Mouse (Mus musculus): ENCODE data around the gene Pgam2.

GRCm38 (mm10) chr11:5840346-5840745 is 36.8 kb upstream of the Pgam2 start:
- TF ChIP-seq POLR2A (IDR thresholded peaks at IDR 0.05; ENCODE audit: control insufficient read depth, extremely low read depth, insufficient read depth, low read length, poor library complexity): no peak
- no peak for TF ChIP-seq CTCF (IDR thresholded peaks at IDR 0.05; ENCODE audit: borderline replicate concordance, control insufficient read depth, extremely low read depth, insufficient read depth, low read length, poor library complexity)
